Mouse (Mus musculus) MN1 (cell line): ENCODE results near the gene Morf4l1.
A peak's percentile ranks its signal among the peaks of the same experiment; 100 is the strongest.
"Not testable (repeated sequence)": the region's sequence is repeated elsewhere in the genome, so short reads cannot be mapped to it uniquely, and the experiment has no call there.

Experiments
- DNase-seq: peaks from one replicate; pipeline ENCODE4 v3.0.0-alpha.2; 2016; ENCODE audit warnings: low spot score

The Morf4l1 gene

DNA sequence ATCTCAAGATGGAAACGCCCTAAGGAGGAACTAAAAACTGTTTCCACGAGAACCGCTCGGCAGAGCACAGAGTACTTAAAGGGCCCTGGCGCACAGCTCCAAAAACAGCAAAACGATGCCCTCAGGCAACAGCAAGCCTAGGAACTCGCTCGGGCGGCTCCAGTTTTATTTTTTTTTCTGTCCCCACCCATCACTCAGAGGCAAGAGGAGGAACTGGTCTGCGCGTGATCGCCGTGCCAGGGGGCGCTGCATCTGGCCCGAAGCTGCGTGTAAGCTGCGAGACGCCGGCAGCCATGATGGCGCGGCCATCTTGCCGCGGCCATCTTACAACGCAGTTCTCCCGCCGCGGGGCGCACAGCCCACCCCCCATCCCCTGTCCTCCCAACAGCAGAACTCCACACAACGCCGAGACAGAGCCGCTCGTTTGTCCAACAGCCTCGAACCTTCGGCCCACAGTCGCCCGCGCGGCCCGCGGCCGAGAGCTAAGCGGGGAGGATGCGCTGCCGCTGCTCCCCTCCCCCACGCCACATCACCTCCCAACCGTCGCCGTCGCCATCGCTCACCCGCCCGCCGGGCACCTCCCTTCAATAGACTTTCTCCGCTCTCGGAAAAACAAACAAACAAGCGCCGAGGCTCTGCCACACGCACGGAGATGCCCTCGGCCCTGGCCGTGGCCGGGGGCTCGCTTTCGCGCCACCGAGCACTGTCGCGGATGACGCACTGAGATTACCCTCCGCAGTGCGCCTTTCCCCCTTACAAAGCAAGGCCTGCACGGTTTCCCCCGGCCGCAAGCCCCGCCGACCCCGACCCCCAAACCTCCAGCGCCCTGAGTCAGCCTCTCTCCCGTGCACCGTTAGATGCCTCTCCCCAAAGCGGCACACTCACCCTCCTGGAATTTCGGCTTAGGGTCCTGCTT, 665 bp downstream of the Morf4l1 start:
- peak; percentile 92 for DNase-seq

GRCm38 (mm10) chr9:90113151-90113550, 1.4 kb downstream of the Morf4l1 start:
- no peak for DNase-seq

GRCm38 (mm10) chr9:90109386-90109785, 5.2 kb downstream of the Morf4l1 start:
- no peak for DNase-seq

DNA sequence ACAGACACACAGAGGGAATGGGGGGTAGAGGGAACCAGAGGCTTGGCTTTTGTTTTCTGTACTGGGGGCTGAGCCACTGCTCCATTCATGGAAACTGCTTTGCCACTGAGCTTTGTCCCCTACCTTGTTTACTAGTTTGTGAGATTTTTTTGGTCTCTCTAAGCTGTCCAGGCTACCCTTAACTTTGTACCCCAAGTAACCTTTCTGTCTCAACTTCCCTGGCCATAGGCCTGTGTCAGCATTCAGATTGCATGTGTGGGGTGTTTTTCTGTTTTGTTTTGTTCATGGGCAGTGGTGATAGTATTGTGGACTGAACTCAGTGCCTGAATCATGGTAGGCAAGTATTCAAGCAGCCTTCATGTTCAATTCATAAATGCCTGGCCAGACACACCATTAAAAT, 6.3 kb downstream of the Morf4l1 start:
- no peak for DNase-seq

DNA sequence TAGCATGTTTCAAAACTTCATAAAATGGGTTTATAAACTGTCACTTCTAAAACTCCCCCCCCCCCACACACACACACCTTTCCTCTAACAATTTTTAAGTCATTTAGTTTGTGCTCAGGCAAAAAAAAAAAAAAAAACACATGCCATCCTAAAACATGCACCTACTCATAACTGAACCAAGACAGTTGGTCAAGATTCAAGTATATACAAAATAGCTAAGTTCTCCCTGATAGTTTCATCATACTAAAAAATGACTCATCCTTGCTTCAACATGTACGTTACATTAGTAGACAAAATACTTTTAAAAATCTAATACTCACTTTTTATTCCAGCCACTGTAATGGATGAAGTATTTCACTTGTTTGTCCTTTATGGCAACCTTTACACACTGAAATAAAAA, 7.7 kb downstream of the Morf4l1 start:
- no peak for DNase-seq

- DNase-seq: no peak
Measured at GRCm38 (mm10) chr9:90105462-90105861, 9.1 kb downstream of the Morf4l1 start.

DNA sequence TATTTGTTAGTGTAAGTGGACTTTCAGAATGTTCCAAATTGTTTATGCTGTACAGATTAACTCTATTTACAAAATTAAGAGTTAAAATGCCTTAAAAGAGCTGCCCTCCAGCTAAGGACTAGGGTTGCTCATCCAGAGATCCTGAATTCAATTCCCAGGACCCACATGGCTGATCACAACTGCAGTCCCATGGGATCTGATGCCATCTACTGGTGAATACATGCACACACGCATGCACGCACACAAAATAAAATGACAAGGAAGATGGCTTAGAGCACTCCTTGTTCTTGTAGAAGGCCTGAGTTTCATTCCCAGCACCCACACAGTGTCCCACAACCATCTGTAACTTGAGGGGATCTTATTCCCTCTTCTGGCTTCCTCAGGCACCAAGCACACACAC, 13.8 kb downstream of the Morf4l1 start:
- peak; percentile 64 for DNase-seq

DNA sequence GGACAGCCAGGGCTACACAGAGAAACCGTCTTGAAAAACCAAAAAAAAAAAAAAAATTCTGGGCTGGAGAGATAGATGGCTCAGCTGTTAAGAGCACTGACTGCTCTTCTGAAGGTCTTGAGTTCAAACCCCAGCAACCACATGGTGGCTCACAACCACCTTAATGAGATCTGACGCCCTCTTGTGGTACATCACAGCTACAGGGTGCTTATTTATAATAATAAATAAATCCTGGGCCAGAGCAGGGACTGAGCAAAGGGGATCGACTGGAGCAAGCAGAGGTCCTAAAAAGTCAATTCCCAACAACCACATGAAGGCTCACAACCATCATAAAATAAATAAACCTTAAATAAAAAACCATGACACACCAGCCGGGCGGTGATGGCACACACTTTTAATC, 15.6 kb downstream of the Morf4l1 start:
- no peak for DNase-seq

DNA sequence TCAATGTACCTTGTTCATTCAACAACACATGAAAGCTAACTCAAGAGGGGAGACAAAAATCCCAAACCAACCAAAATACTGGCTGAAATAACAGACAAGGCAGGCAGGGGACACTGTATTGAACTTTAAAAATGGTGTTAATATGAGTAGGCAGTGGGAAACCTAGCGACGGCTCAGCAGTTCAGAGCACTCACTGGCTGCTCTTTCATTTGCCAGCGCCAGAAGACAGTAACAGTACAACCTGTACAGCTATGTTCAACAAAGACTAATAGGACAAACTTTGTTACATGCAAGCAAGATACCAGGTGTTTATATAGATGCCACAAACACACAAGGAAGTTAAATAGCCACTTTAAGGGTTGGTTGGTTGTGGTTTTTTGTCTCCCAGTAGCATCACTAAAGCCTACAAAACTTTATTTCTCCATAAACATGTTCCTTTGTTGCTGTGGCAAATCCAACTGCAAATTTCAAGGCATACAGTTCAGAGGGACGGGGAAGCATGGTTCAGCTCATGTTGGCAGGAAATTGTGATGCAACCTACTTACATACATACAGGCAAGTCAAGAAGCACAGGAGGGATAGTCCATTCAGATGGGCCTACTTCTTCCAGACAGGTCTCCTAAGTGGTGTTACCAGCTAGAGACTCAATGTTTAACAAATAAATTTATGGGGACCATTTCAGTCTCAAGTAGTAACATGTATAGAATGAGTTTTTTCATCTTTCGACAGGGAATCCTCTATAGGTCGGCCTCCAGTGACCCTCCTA, 25.1 kb downstream of the Morf4l1 start:
- DNase-seq: no peak

DNA sequence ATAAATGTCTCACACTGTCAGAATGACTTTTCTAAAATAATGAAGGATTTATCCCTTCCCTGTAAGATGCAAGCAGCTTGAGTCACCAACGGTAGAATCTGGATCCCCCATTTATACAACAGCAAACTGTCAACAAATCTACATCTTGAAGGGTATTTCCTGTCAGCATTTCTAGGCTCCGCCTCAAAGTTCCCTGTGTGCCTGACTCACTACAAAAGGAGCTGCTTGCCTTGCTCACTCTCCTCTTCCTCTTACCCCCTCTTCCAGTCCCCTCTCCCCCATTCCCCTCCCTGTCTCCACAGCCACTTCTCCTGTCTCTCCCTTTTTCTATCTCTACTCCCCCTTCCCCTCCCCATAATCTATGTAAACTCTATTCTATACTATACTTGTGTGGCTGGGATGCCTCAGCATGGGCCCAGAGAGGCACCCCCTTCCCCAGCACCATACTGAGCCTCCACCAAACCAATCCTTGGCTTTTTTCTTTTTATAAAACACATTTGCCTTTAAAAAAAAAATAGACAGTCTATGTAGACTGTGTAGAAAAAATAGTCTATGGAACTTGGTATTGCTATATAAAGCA, 26.6 kb downstream of the Morf4l1 start:
- no peak for DNase-seq

GRCm38 (mm10) chr9:90084766-90085468, 29.7 kb downstream of the Morf4l1 start:
- no peak for DNase-seq

GRCm38 (mm10) chr9:90084152-90084551, 30.4 kb downstream of the Morf4l1 start:
- no peak for DNase-seq

- no peak for DNase-seq
Measured at GRCm38 (mm10) chr9:90082992-90083391, 31.6 kb downstream of the Morf4l1 start.

DNA sequence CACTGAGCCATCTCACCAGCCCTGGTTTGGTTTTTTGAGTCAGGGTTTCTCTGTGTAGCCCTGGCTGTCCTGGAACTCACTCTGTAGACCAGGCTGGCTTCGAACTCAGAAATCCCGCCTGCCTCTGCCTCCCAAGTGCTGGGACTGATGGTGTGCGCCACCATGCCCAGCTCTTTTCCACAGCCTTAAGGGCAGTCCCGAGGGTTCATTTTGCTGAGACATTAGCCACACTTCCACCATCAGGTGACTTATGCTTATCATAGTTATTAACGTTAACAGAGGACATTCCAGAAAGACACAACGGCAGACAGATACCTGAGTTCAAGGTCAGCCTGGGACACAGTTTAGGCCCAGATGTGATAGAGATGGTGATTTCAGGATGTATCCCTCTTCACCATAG, 32.6 kb downstream of the Morf4l1 start:
- not testable (repeated sequence) for DNase-seq

- no peak for DNase-seq
Measured at GRCm38 (mm10) chr9:90076849-90077461, 37.6 kb downstream of the Morf4l1 start.

- no peak for DNase-seq
Measured at GRCm38 (mm10) chr9:90076131-90076530, 38.4 kb downstream of the Morf4l1 start.

DNA sequence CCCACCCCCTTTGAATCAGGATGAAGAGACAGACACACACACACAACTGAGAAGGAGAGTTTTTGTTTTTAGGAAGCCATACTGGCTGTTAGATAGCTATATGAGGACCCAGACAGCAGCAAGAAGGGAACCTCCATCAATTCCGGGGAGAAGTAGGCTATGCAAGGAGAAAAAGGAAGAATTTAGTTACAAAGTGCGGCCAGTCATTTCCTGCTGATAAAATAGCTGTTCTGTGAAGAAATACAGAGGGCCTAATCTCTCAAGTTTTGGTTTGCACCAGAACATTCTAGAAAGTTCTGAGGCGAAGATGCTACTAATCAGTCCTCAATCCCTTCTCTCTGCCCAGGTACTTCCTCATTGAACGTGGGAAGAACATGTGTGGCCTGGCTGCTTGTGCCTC, 39.2 kb downstream of the Morf4l1 start:
- DNase-seq: no peak

DNA sequence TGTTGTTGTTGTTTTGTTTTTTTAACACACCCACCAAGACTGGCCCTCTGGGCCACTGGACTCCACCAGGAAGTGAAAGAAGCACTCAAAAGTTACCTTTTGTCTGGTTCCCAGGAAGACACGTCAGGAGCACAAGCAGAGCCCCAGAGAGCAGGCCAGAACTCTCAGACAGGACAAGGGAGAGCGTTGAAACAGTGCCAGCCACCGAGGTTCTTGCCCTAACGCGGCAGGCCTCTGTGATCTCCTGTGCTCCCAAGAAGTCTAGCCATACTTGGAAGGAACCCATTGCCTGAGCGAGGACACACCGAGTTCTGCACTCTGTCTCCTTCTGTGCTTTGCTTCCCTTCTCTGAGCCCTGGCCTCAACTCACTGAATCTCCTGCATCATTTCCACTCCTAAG, 44.4 kb downstream of the Morf4l1 start:
- DNase-seq: no peak

GRCm38 (mm10) chr9:90069485-90069884, 45.1 kb downstream of the Morf4l1 start:
- no peak for DNase-seq

GRCm38 (mm10) chr9:90068786-90069185, 45.8 kb downstream of the Morf4l1 start:
- DNase-seq: no peak

- DNase-seq: no peak
Measured at GRCm38 (mm10) chr9:90067341-90067740, 47.2 kb downstream of the Morf4l1 start.

GRCm38 (mm10) chr9:90060932-90061331, 53.6 kb downstream of the Morf4l1 start:
- not testable (repeated sequence) for DNase-seq
